ENCODE assay signal across 9 mouse cellular contexts in the genomic region with DNA sequence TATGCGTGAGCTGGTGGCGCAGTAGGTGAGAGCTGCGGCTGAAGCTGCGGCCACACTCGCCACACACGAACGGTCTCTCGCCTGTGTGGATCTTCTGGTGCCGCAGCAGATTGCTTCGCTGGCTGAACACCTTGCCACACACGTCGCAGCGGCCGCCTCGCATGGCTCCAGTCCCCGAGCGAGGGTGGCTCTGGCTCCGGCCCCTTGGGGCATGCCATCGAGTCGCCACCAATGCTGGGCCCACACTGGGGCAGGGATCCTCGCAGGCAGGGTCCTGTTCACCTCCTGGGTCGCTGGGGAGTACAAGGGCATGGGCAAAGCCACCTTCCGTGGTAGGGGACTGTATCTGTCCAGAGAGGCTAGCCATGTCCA. TPM values are rescaled to one million over a fixed set of nuclear protein-coding genes. Genes with fewer than 3 reads are reported as not detected.
DNase-seq lines count a peak whose midpoint lies in the region; ATAC-seq and TF ChIP-seq lines count a peak whose summit lies in the region.
"Had no signal": no experiment of that assay in that cellular context is flagged by ENCODE, and none has a peak within 500 bp of the region (broad histone marks: within the 10 kb centered on the region; RNA-seq: fewer than 3 reads in every experiment).

No protein-coding gene starts in this region.

- 0 out of 2 replicates have a peak, but pooled peaks have one; percentile 2 for ATAC-seq in embryonic facial prominence, embryonic 14.5 days (ENCODE audit: low read depth)
- ATAC-seq in hindbrain, embryonic 16.5 days, result no peak; the same call in none of the 2 replicates
- ATAC-seq in midbrain, embryonic 15.5 days (replicated peaks), result peak; percentile 44

- H3K4me3 ChIP-seq in embryonic facial prominence, embryonic 14.5 days (ENCODE audit: low read depth, low read length), result peak overlapping the region; percentile 43
- H3K4me3 ChIP-seq in hindbrain, embryonic 16.5 days (ENCODE audit: low read length), result peak overlapping the region; percentile 48
- H3K4me3 ChIP-seq in midbrain, embryonic 15.5 days, result peak overlapping the region; percentile 49
- H3K4me3 ChIP-seq in thymus, adult 2 months (ENCODE audit: control insufficient read depth, insufficient read depth, low read length), result no peak overlapping the region

- TF ChIP-seq POLR2A in thymus, adult 2 months (IDR thresholded peaks at IDR 0.05; ENCODE audit: control insufficient read depth, extremely low read depth, insufficient read depth, low read length, poor library complexity), result no peak

- H3K9ac ChIP-seq in embryonic facial prominence, embryonic 14.5 days (ENCODE audit: low read depth, low read length), result peak overlapping the region; percentile 65
- peak overlapping the region; percentile 83 for H3K9ac ChIP-seq in hindbrain, embryonic 16.5 days (ENCODE audit: low read depth, low read length)
- H3K9ac ChIP-seq in midbrain, embryonic 15.5 days, result peak overlapping the region; percentile 72

- WGBS in embryonic facial prominence, embryonic 14.5 days, result 2% methylated on average over 14 of the region's 23 CpGs
- 3% methylated on average over 23 of the region's 23 CpGs for WGBS in hindbrain, embryonic 16.5 days
- WGBS in midbrain, embryonic 15.5 days, result 2% methylated on average over 23 of the region's 23 CpGs
- WGBS in thymus, adult 2 months, result 8% methylated on average over 23 of the region's 23 CpGs

- H3K4me2 ChIP-seq in embryonic facial prominence, embryonic 14.5 days (ENCODE audit: low read depth, low read length), result peak overlapping the region; percentile 81
- peak overlapping the region; percentile 81 for H3K4me2 ChIP-seq in hindbrain, embryonic 16.5 days (ENCODE audit: low read length)
- H3K4me2 ChIP-seq in midbrain, embryonic 15.5 days, result peak overlapping the region; percentile 93

- TF ChIP-seq CTCF in thymus, adult 2 months (IDR thresholded peaks at IDR 0.05; ENCODE audit: borderline replicate concordance, control insufficient read depth, extremely low read depth, insufficient read depth, low read length, poor library complexity), result no peak

- peaks cover 8% of the 10 kb centered on the region for H3K4me1 ChIP-seq in embryonic facial prominence, embryonic 14.5 days (ENCODE audit: control insufficient read depth, insufficient read depth, low read length)
- H3K4me1 ChIP-seq in hindbrain, embryonic 16.5 days (ENCODE audit: control insufficient read depth, insufficient read depth, low read depth, low read length), result peaks cover 14% of the 10 kb centered on the region
- peaks cover 17% of the 10 kb centered on the region for H3K4me1 ChIP-seq in midbrain, embryonic 15.5 days
- peaks cover 10% of the 10 kb centered on the region for H3K4me1 ChIP-seq in thymus, adult 2 months (replicated peaks; ENCODE audit: control insufficient read depth, insufficient read depth, low read length)

- DNase-seq in layer of hippocampus, adult 9-11 months, result peak; percentile 11
- DNase-seq in layer of hippocampus, adult 8-10 months (ENCODE audit: low spot score in 2 of 2), result no peak
- no peak for DNase-seq in embryonic facial prominence, embryonic 14.5 days (ENCODE audit: low spot score)
- no peak for DNase-seq in thymus, adult 2 months
- no peak for DNase-seq in urinary bladder, postnatal 36 days (ENCODE audit: low spot score in 2 of 2)
- DNase-seq in cerebellum, adult 9-11 months, result no peak
- DNase-seq: gastrocnemius, postnatal 36 days had no signal

- H3K27me3 ChIP-seq in embryonic facial prominence, embryonic 14.5 days (replicated peaks; ENCODE audit: control insufficient read depth, insufficient read depth, low read length), result peaks cover 46% of the 10 kb centered on the region
- H3K27me3 ChIP-seq in hindbrain, embryonic 16.5 days (replicated peaks; ENCODE audit: control insufficient read depth, insufficient read depth, low read length), result peaks cover 18% of the 10 kb centered on the region
- peaks cover 28% of the 10 kb centered on the region for H3K27me3 ChIP-seq in midbrain, embryonic 15.5 days (replicated peaks)
- H3K27me3 ChIP-seq in thymus, adult 2 months (ENCODE audit: control insufficient read depth, insufficient read depth, low read length), result peaks cover 19% of the 10 kb centered on the region; the same call in 1 of the 2 replicates

- H3K36me3 ChIP-seq in embryonic facial prominence, embryonic 14.5 days (ENCODE audit: control insufficient read depth, insufficient read depth, low read length), result no peaks in the 10 kb centered on the region
- no peaks in the 10 kb centered on the region for H3K36me3 ChIP-seq in hindbrain, embryonic 16.5 days (ENCODE audit: control insufficient read depth, insufficient read depth, low read length)
- H3K36me3 ChIP-seq in midbrain, embryonic 15.5 days (replicated peaks), result no peaks in the 10 kb centered on the region
- H3K36me3 ChIP-seq in thymus, adult 2 months (ENCODE audit: control insufficient read depth, insufficient read depth, low read length), result no peaks in the 10 kb centered on the region

- no peak overlapping the region for H3K27ac ChIP-seq in embryonic facial prominence, embryonic 14.5 days (replicated peaks; ENCODE audit: low read depth, low read length)
- peak overlapping the region; percentile 76 for H3K27ac ChIP-seq in hindbrain, embryonic 16.5 days (ENCODE audit: low read depth, low read length)
- H3K27ac ChIP-seq in midbrain, embryonic 15.5 days, result peak overlapping the region; percentile 72
- no peak overlapping the region for H3K27ac ChIP-seq in thymus, adult 2 months (ENCODE audit: control insufficient read depth, insufficient read depth, low read length)

- H3K9me3 ChIP-seq in embryonic facial prominence, embryonic 14.5 days (ENCODE audit: control insufficient read depth, low read length), result no peaks in the 10 kb centered on the region
- no peaks in the 10 kb centered on the region for H3K9me3 ChIP-seq in hindbrain, embryonic 16.5 days (ENCODE audit: control insufficient read depth, low read length)
- no peaks in the 10 kb centered on the region for H3K9me3 ChIP-seq in midbrain, embryonic 15.5 days

RNA-seq across cellular contexts. Expression of gene Ube2m, which starts 6.2 kb away (rescaled TPM):
- total RNA-seq in layer of hippocampus, adult 8-10 months (2022), result 100 to 1,000 TPM; 188 to 210 (median 192) TPM
- polyA plus RNA-seq in embryonic facial prominence, embryonic 14.5 days (2014; fragmentation: Nextera tagmentation; extraction: Ambion mirVana), result 140 and 147 TPM in 2 replicates
- polyA plus RNA-seq in hindbrain, embryonic 16.5 days (2015; fragmentation: Nextera tagmentation; extraction: Ambion mirVana), result 41.3 and 64.6 TPM in 2 replicates
- 141 and 162 TPM in 2 replicates for polyA plus RNA-seq in midbrain, embryonic 15.5 days (2015; fragmentation: Nextera tagmentation; extraction: Ambion mirVana)
- polyA plus RNA-seq in thymus, adult 2 months (2012; rRNA removed), result 236 and 244 TPM in 2 replicates

RNA-seq across cellular contexts. Expression of gene Chmp2a, which starts 9.6 kb away (rescaled TPM):
- total RNA-seq in layer of hippocampus, adult 8-10 months (2022), result 100 to 1,000 TPM; 145 to 152 (median 147) TPM
- 162 and 169 TPM in 2 replicates for polyA plus RNA-seq in embryonic facial prominence, embryonic 14.5 days (2014; fragmentation: Nextera tagmentation; extraction: Ambion mirVana)
- polyA plus RNA-seq in hindbrain, embryonic 16.5 days (2015; fragmentation: Nextera tagmentation; extraction: Ambion mirVana), result 174 TPM in 2 replicates
- polyA plus RNA-seq in midbrain, embryonic 15.5 days (2015; fragmentation: Nextera tagmentation; extraction: Ambion mirVana), result 188 TPM in 2 replicates
- polyA plus RNA-seq in thymus, adult 2 months (2012; rRNA removed), result 65.6 and 65.7 TPM in 2 replicates

RNA-seq across cellular contexts. Expression of gene Mzf1, which starts 10.3 kb away (rescaled TPM):
- total RNA-seq in layer of hippocampus, adult 8-10 months (2022), result 10 to 100 TPM; 12.1 to 16.3 (median 15.0) TPM
- polyA plus RNA-seq in embryonic facial prominence, embryonic 14.5 days (2014; fragmentation: Nextera tagmentation; extraction: Ambion mirVana), result 2.9 and 4.1 TPM in 2 replicates
- 9.3 and 9.7 TPM in 2 replicates for polyA plus RNA-seq in hindbrain, embryonic 16.5 days (2015; fragmentation: Nextera tagmentation; extraction: Ambion mirVana)
- 10.7 and 11.4 TPM in 2 replicates for polyA plus RNA-seq in midbrain, embryonic 15.5 days (2015; fragmentation: Nextera tagmentation; extraction: Ambion mirVana)
- 3.5 and 4.5 TPM in 2 replicates for polyA plus RNA-seq in thymus, adult 2 months (2012; rRNA removed)

RNA-seq across cellular contexts. Expression of gene Zbtb45, which starts 34.4 kb away (rescaled TPM):
- total RNA-seq in layer of hippocampus, adult 8-10 months (2022), result 10 to 100 TPM; 27.0 to 29.6 (median 29.3) TPM
- polyA plus RNA-seq in embryonic facial prominence, embryonic 14.5 days (2014; fragmentation: Nextera tagmentation; extraction: Ambion mirVana), result 20.0 and 23.6 TPM in 2 replicates
- polyA plus RNA-seq in hindbrain, embryonic 16.5 days (2015; fragmentation: Nextera tagmentation; extraction: Ambion mirVana), result 38.3 and 41.4 TPM in 2 replicates
- 45.9 and 46.7 TPM in 2 replicates for polyA plus RNA-seq in midbrain, embryonic 15.5 days (2015; fragmentation: Nextera tagmentation; extraction: Ambion mirVana)
- 78.8 and 127 TPM in 2 replicates for polyA plus RNA-seq in thymus, adult 2 months (2012; rRNA removed)

RNA-seq across cellular contexts. Expression of gene Trim28, which starts 45.3 kb away (rescaled TPM):
- 100 to 1,000 TPM; 244 to 272 (median 252) TPM for total RNA-seq in layer of hippocampus, adult 8-10 months (2022)
- 321 and 352 TPM in 2 replicates for polyA plus RNA-seq in embryonic facial prominence, embryonic 14.5 days (2014; fragmentation: Nextera tagmentation; extraction: Ambion mirVana)
- polyA plus RNA-seq in hindbrain, embryonic 16.5 days (2015; fragmentation: Nextera tagmentation; extraction: Ambion mirVana), result 165 and 195 TPM in 2 replicates
- 229 and 258 TPM in 2 replicates for polyA plus RNA-seq in midbrain, embryonic 15.5 days (2015; fragmentation: Nextera tagmentation; extraction: Ambion mirVana)
- polyA plus RNA-seq in thymus, adult 2 months (2012; rRNA removed), result 902 and 905 TPM in 2 replicates

Comparison
In these comparisons a context has a peak if more than half of its experiments do, and no peak if none do; other contexts are left out.
1. H3K27ac ChIP-seq: peak in hindbrain, embryonic 16.5 days (single experiment) and midbrain, embryonic 15.5 days (single experiment); none in embryonic facial prominence, embryonic 14.5 days (single experiment) and thymus, adult 2 months (single experiment).
2. Peak in every context shown above with its lines, with median percentiles within 50 percentile points of each other: H3K4me2 ChIP-seq and H3K9ac ChIP-seq.